Mouse (Mus musculus) adrenal gland (tissue): Measurements from ENCODE around the gene Minpp1.

Source experiments
- intact Hi-C: fragments of 180-260 bp; cut with DNase I; formaldehyde crosslinking; loops from one replicate; pipeline ENCODE4 v1.15.1; 2025

Minpp1 gene

GRCm38 (mm10) chr19:32487595-32488255 lies 2.2 kb downstream of the Minpp1 start:
- intact Hi-C loops: no loop called here

GRCm38 (mm10) chr19:32489166-32489895 lies 3.8 kb downstream of the Minpp1 start:
- intact Hi-C loops: no loop called here

GRCm38 (mm10) chr19:32490976-32491375 lies 5.4 kb downstream of the Minpp1 start:
- intact Hi-C loops: no loop called here

DNA sequence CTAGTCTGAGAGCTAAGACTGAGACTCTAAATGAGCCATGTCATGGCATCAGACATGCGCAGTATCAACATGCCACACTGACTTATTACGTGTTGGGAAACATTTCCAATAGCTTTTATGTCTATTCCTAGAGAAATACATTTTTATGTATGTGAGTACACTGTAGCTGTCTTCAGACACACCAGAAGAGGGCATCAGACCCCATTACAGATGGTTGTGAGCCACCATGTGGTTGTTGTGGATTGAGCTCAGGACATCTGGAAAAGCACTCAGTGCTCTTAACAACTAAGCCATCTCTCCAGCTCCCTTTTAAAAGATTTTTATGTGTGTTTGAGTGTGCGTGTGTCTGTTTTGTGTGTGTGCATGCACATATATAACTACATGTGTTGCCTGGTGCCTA lies 6.8 kb downstream of the Minpp1 start:
- intact Hi-C loops: no loop called here

DNA sequence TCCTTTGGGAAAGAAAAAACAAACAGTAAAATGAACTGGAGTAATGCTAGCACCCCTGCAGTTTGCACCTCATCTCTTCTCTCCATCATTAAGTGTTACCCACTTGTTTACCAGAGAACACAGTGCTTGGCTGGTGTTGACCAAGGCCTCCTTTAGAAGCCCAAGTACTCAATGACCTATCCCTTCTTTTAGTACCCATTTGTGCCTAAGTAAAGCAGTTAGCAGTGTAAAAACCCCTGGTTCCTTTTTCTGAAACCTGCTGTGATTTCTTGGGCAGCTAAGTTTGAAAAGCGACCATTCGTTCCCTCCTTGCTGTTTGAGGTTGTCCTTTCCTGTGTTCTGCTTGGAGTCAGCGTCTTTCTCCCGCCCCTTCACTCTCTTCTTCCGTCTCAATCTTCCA lies 7.4 kb downstream of the Minpp1 start:
- intact Hi-C loops: no loop called here

DNA sequence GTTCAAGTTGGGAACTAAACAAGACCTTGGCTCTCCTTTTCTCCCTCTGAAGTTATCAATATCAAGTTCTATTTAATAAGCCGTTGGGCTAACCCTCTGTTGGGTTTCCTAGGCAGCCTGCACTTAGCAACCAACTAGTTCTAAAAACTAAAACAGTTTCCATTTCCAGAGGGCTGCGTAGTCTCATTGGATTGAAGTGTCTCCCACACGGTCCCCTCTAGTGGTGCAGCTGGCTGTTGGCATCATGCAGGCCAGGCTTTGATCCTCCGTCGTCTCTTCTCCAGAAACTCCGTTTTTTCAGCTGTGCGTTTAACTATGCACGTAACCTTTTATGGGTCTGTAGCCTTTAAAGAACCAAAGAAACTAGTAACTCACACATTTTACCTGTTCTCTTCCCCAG lies 7.9 kb downstream of the Minpp1 start:
- intact Hi-C loops: no loop called here

- intact Hi-C loops: no loop called here
Observed at GRCm38 (mm10) chr19:32494611-32495010, 9.0 kb downstream of the Minpp1 start.

- intact Hi-C loops: no loop called here
Observed at GRCm38 (mm10) chr19:32495034-32495433, 9.5 kb downstream of the Minpp1 start.

GRCm38 (mm10) chr19:32497411-32497810 lies 11.8 kb downstream of the Minpp1 start:
- intact Hi-C loops: no loop called here

DNA sequence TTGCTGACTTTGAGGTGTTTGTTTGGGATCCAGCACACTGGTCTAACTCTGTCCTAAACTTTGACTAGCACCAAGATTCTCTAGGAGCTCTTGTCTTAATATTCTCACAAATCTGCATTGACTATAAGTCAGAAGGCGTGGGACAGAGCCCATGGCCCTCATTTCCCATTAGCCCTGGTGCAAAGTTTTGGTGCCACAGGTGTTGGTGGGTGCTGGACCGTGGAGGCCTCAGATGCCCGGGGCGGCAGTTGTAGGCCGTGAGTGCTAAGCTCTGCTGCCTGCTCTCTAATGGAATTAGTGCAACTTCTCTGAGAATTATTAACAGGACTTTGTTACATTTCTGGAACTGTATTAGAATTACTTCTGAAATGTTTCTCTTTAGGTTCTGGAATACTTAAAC lies 12.4 kb downstream of the Minpp1 start:
- intact Hi-C loops: no loop called here

DNA sequence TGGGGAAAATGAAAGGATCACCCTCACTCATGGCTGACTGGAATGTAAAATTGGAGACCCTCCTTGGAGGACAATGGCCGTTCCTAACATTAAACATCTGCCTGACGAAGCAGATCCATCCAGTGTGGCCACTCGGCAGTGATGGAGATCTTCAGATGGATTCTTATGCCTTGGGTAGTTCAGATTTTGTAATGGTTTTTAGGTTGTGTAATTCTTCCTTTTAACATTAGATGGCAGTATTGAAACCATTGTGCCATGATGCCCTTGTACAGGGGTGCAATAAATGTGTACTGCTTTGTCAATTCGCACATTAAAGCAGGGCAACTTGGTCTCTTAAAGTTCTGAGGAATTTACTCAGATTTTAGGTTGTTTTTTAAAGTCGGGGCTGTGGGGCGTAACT lies 15.8 kb downstream of the Minpp1 start:
- intact Hi-C loops: loop anchor here (5.0 kb wide), 1 partner anchor 191 kb away; no protein-coding TSS in a partner anchor

GRCm38 (mm10) chr19:32506081-32506480 lies 20.5 kb downstream of the Minpp1 start:
- intact Hi-C loops: no loop called here

- intact Hi-C loops: no loop called here
Observed at GRCm38 (mm10) chr19:32506514-32506913, 20.9 kb downstream of the Minpp1 start.

DNA sequence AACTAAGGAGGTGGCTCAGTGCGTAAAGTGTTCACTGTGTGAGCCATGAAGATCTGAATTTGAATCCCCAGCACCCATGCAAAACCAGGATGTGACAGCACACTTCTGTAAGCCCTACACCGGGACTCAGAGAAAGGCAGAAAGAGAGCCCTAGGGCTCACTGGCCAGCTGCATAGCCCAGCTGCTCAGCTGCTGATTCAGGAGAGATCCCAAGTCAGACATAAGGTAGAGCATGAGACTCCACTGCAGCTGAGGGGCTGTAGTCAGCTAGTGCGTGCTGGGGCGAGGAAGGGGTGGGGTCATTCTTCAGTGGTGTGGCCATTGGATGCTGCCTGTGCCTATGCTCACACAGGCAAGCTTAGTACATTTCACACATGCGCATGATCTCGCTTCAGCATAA lies 21.5 kb downstream of the Minpp1 start:
- intact Hi-C loops: no loop called here

- intact Hi-C loops: no loop called here
Observed at GRCm38 (mm10) chr19:32507526-32507925, 22.0 kb downstream of the Minpp1 start.

GRCm38 (mm10) chr19:32510267-32510666 lies 24.7 kb downstream of the Minpp1 start:
- intact Hi-C loops: no loop called here

GRCm38 (mm10) chr19:32510962-32511361 lies 25.4 kb downstream of the Minpp1 start:
- intact Hi-C loops: no loop called here

- intact Hi-C loops: no loop called here
Observed at GRCm38 (mm10) chr19:32512518-32512917, 26.9 kb downstream of the Minpp1 start.

DNA sequence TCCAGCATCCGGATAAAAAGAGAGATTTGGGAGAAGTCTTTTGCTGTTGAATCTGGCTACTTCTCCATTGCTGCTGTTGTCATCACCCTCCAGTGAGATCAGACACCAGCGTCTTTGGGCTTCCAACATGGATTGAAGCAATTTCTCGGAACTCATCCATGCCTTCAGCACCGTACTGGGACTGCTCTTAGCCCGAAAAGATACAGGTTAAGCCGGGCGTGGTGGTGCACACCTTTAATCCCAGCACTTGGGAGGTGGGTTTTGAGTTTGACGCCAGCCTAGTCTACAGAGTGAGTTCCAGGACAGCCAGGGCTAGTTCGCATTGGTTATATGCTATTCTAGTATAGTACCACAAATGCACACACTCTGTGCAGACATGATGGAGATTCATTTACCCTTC lies 31.0 kb downstream of the Minpp1 start:
- intact Hi-C loops: no loop called here

DNA sequence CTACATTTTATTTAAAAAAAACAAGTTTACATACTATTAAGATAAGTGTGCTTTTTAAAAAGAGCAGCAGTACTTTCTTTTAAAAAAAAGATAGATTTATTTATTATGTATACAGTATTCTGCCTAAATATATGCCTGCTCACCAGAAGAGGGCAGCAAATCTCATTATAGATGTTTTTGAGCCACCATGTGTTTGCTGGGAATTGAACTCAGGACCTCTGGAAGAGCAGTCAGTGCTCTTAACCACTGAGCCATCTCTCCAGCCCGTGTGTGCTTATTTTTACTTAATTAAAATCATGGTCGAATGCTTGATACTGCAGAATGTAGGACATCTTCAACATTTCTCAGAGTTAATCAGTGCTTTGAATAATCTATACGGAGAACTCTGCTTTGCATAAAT lies 35.9 kb downstream of the Minpp1 start:
- intact Hi-C loops: no loop called here

DNA sequence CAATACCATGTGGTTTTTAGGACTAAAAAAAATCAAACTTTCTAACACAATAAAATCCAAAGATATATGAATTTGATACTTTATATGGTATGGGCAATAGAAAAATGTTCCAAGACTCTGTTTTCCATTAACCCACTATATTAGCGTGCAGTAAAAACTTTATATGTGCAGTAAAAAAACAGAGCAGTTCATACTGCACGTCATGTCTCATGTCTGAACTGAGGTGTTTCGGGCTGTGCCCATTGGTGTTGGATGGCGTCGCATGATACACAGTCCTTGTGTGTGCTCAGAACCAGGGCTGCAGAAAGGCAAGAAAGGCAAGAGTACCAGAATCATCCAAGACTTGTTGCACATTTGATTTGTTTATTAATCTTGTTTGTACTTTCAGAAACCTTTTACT lies 36.7 kb downstream of the Minpp1 start:
- intact Hi-C loops: no loop called here

DNA sequence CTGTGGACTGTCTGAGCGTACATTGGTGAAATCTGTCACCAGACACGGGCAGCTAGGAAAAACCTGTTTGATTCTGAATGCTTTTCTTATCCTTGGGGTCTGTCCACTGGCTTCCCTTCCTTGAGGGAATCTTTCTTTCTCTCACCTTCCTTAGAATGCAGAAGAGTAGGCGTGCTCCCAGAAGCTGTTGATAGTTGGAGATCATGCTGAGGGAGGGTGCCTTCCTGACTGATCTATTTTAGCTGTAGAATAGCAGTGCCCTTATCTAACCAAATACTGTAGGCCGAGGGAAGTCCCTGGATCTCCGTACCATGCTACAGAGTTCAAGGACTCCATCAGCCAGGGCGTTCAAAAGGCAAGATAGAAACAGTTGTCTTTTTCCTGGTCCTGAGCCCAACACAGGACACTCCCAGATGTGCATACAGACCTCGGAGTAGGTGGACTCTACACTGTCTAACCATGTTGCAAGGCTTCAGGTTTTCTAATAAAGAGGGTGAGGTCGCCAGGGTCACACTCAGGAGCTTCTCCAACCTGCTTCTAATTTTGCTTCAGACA lies 37.3 kb downstream of the Minpp1 start:
- intact Hi-C loops: no loop called here
